Mouse (Mus musculus) neural tube, embryonic 11.5 days (tissue): ENCODE data around the gene Dtl. TPM values are rescaled to one million over a fixed set of nuclear protein-coding genes. Genes with fewer than 3 reads are reported as not detected.

Experiments used
- ATAC-seq: fragments of 200-750 bp; cut with Nextera tagmentation; 2 replicates; pipeline ENCODE4 v1.8.0; 2017; ENCODE audit warnings: moderate number of reproducible peaks, mild to moderate bottlenecking, moderate TSS enrichment, moderate library complexity; ENCODE audit not compliant: insufficient read depth, low FRiP score, low TSS enrichment
- DNase-seq: peaks from one replicate; pipeline ENCODE4 v3.0.0-alpha.2; 2015; ENCODE audit warnings: low spot score
- H3K27ac ChIP-seq: fragments of 300-500 bp; sonication (generic); 2 replicates; pipeline ENCODE4 v1.5.1; 2014; ENCODE audit warnings: low read depth, mild to moderate bottlenecking, low read length
- H3K27me3 ChIP-seq: fragments of 300-500 bp; sonication (generic); 2 replicates; pipeline ENCODE4 v1.6.1; 2014; ENCODE audit warnings: mild to moderate bottlenecking, low read length, mixed read lengths; ENCODE audit not compliant: control insufficient read depth, insufficient read depth
- H3K36me3 ChIP-seq: fragments of 300-500 bp; sonication (generic); 2 replicates; pipeline ENCODE4 v1.6.1; 2014; ENCODE audit warnings: mild to moderate bottlenecking, low read length, moderate library complexity, mixed read lengths; ENCODE audit not compliant: control insufficient read depth, insufficient read depth
- H3K4me1 ChIP-seq: fragments of 300-500 bp; sonication (generic); 2 replicates; pipeline ENCODE4 v1.6.1; 2014; ENCODE audit warnings: low read length, mixed read lengths; ENCODE audit not compliant: control insufficient read depth, insufficient read depth
- H3K4me2 ChIP-seq: fragments of 300-500 bp; sonication (generic); 2 replicates; pipeline ENCODE4 v1.6.1; 2014; ENCODE audit warnings: low read depth, mild to moderate bottlenecking, moderate library complexity
- H3K4me3 ChIP-seq: fragments of 300-500 bp; sonication (generic); 2 replicates; pipeline ENCODE4 v1.5.1; 2014; ENCODE audit warnings: low read depth, low read length
- H3K9ac ChIP-seq: fragments of 300-500 bp; sonication (generic); 2 replicates; pipeline ENCODE4 v1.6.1; 2014; ENCODE audit warnings: mild to moderate bottlenecking, low read length
- H3K9me3 ChIP-seq: fragments of 300-500 bp; sonication (generic); 2 replicates; pipeline ENCODE4 v1.6.1; 2016; ENCODE audit warnings: low read length; ENCODE audit not compliant: control insufficient read depth
- WGBS: fragments of 180-500 bp; shearing (Covaris S2); extraction: QIAGEN DNeasy Blood & Tissue Kit; methylation state at CpG from one replicate; pipeline ENCODE4 v1.1.7; 2014; 5-methylcytosine and 5-hydroxymethylcytosine counted together
- polyA plus RNA-seq: library from polyadenylated mRNA; unstranded; fragments of >200 nt; fragmentation: Nextera tagmentation; extraction: Ambion mirVana; gene quantifications from 2 replicates; pipeline ENCODE4 v1.2.1, GENCODE M21; 2014

The Dtl gene
- polyA plus RNA-seq, result 53.7 and 56.3 TPM in 2 replicates

DNA sequence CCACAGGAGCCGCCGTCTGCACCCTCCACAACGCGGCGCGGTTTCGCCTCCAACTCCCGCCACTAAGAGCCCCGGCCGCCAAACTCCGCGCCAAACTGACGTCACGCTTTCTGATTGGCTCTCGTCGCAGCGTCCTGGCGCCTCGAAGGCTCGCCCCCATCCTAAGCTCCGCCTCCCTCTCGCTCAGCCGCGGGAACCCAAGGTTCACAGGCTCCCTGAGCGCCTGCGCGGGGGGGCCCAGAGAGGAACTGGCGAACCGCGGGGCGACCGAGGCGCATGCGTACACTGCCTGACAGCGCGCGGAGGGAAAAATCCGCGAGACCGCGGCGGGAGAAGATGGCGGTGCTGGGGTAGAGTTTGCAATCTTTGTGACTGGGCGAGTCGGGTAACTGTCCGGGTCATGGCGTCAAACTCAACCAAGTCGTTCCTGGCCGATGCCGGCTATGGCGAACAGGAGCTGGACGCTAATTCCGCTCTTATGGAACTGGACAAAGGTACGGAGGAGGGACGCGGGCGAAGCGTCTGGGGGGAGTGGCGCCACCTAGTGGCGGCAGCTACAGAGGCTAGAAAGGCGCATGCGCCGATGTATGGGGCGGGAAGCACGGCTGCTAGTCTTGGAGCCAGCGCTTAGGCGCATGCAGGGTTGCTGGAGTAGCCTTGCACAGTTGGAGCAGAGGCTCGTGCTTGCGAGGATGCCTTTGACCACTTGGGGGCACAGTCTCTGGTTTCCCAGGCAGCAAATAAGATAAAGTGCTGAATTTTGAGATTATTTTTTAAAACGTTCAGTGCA is at the start of gene Dtl, which contains the start of gene Ints7:
Dtl (minus strand) TSS at position 87 of the 790 bp plus-strand sequence.
Ints7 (plus strand) TSS at position 179 of the 790 bp plus-strand sequence.
- Histone ChIP-seq H3K27me3 (no peaks in the 10 kb centered on the region), H3K4me1 (peaks cover 16% of the 10 kb centered on the region), H3K9me3 (peaks cover 2% of the 10 kb centered on the region; the same call in 1 of the 2 replicates), H3K4me3 (peak within 1 kb of the TSS; percentile 77), H3K36me3 (peaks cover 4% of the 10 kb centered on the region), H3K4me2 (peak within 1 kb of the TSS; percentile 71), H3K9ac (peak within 1 kb of the TSS; percentile 83), H3K27ac (peak within 1 kb of the TSS; percentile 76)
- peak; percentile 98 for ATAC-seq
- under 1% methylated on average over 70 of the region's 70 CpGs for WGBS
- DNase-seq, result peak; percentile 100

DNA sequence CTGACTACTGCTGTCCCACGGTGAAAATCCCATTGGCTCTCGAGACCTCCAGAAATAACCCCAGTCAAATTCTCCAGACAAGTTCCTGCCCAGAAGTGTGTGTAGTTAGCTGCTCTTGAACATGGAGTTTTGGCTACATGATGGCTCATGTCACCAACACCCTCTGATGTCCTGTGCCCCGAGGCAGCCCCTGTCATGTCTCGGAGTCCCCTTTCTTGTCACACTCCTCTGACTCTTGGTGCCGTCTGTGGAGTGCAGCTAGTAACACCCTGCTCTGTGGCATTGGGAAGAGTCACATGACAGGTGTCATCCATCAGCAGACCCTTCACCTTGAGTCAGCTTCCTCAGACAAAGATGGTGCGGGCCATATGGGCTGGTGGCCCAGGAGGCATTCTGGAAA is 49.7 kb upstream of the Dtl start:
- Histone ChIP-seq H3K4me2 (no peak overlapping the region), H3K36me3 (peaks cover 7% of the 10 kb centered on the region), H3K27ac (no peak overlapping the region), H3K9me3 (no peaks in the 10 kb centered on the region), H3K4me3 (no peak overlapping the region), H3K9ac (no peak overlapping the region), H3K27me3 (no peaks in the 10 kb centered on the region), H3K4me1 (no peaks in the 10 kb centered on the region; the same call in 1 of the 2 replicates)
- ATAC-seq, result no peak
- WGBS, result 72% methylated on average over 6 of the region's 6 CpGs
- DNase-seq, result no peak

DNA sequence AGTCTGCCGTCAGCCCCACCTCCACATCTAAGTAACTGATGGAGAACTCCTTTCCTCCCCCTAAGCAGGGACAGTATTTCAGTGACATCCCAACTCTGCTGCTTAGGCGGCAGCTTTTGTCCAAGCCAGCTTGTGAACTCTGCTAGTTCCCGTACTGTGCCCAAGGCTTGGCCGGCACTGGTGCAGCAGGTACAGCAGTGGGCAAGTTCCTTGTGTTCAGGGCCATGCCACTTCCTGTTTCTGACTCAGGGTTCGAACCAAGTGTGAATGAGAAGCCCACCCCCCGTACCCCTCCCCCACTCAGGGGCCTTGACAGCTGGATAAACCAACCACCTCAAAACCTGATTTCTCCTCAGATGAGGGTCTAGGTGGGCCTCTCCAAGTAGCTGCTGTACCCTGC is 49.1 kb upstream of the Dtl start:
- H3K36me3 ChIP-seq, result peaks cover 7% of the 10 kb centered on the region
- no peaks in the 10 kb centered on the region for H3K9me3 ChIP-seq
- no peaks in the 10 kb centered on the region; the same call in 1 of the 2 replicates for H3K4me1 ChIP-seq
- no peaks in the 10 kb centered on the region for H3K27me3 ChIP-seq
- ATAC-seq (no peak), DNase-seq (no peak)
- 74% methylated on average over 6 of the region's 6 CpGs for WGBS
- H3K4me2 ChIP-seq, result no peak overlapping the region
- H3K4me3 ChIP-seq, result no peak overlapping the region
- H3K9ac ChIP-seq, result no peak overlapping the region
- no peak overlapping the region for H3K27ac ChIP-seq

- ATAC-seq, result no peak
- no peak overlapping the region for H3K9ac ChIP-seq
- no peaks in the 10 kb centered on the region; the same call in 1 of the 2 replicates for H3K4me1 ChIP-seq
- no peak for DNase-seq
- 95% methylated on average over 8 of the region's 8 CpGs for WGBS
- H3K27me3 ChIP-seq, result no peaks in the 10 kb centered on the region
- no peak overlapping the region for H3K27ac ChIP-seq
- H3K36me3 ChIP-seq, result peaks cover 12% of the 10 kb centered on the region
- no peak overlapping the region for H3K4me2 ChIP-seq
- no peak overlapping the region for H3K4me3 ChIP-seq
- H3K9me3 ChIP-seq, result no peaks in the 10 kb centered on the region
Observed at GRCm38 (mm10) chr1:191622801-191623200, 47.5 kb upstream of the Dtl start.

DNA sequence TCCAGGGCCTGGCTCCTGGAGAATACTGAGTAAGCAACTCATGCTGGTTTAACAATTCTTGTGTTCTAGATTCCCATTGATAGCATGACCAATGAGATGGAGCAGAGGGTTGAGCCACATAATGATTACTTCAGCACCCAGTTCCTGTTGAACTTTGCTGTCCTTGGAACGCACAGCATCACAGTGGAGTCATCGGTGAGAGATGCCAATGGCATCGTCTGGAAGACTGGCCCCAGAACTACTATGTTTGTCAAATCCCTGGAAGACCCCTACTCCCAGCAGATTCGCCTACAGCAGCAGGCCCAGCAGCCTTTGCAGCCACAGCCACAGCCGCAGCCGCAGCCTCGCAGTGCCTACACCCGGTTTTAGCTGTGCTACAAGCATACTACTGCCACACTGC is 45.8 kb upstream of the Dtl start:
- no peak for ATAC-seq

GRCm38 (mm10) chr1:191618067-191618766 is 42.9 kb upstream of the Dtl start:
- Histone ChIP-seq H3K4me1 (no peaks in the 10 kb centered on the region), H3K36me3 (peaks cover 27% of the 10 kb centered on the region), H3K27me3 (no peaks in the 10 kb centered on the region), H3K4me2 (no peak overlapping the region), H3K4me3 (no peak overlapping the region), H3K9ac (no peak overlapping the region), H3K27ac (no peak overlapping the region), H3K9me3 (no peaks in the 10 kb centered on the region)
- DNase-seq (no peak), ATAC-seq (no peak)
- 93% methylated on average over 12 of the region's 12 CpGs for WGBS

More for the DNA sequence above, 45.8 kb upstream of the Dtl start:
- H3K4me1 ChIP-seq, result no peaks in the 10 kb centered on the region; the same call in 1 of the 2 replicates
- WGBS, result 96% methylated on average over 8 of the region's 8 CpGs
- no peak overlapping the region for H3K4me2 ChIP-seq
- H3K27me3 ChIP-seq, result no peaks in the 10 kb centered on the region
- H3K36me3 ChIP-seq, result peaks cover 18% of the 10 kb centered on the region
- H3K4me3 ChIP-seq, result no peak overlapping the region
- H3K9ac ChIP-seq, result no peak overlapping the region
- DNase-seq, result no peak
- no peak overlapping the region for H3K27ac ChIP-seq
- no peaks in the 10 kb centered on the region for H3K9me3 ChIP-seq

DNA sequence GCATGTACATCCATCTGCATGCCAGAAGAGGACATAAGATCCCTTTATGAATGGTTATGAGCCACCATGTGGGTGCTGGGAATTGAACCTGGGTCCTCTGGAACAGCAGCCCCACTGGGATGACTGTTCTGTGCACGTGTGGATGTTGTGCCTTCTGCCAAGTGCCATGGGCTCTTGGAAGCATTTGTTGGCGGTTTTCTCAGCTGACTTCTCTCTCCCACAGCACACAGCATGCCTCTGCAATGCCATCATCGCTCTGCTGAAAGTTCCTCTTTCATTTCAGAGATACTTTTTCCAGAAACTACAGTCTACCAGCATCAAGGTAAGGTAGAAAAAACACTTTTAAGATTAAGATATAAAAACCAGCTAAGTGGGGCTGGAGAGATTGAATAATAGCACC is 42.2 kb upstream of the Dtl start:
- Histone ChIP-seq H3K4me1 (no peaks in the 10 kb centered on the region), H3K27ac (no peak overlapping the region), H3K9ac (no peak overlapping the region), H3K4me3 (no peak overlapping the region), H3K4me2 (no peak overlapping the region), H3K9me3 (no peaks in the 10 kb centered on the region), H3K27me3 (no peaks in the 10 kb centered on the region), H3K36me3 (peaks cover 29% of the 10 kb centered on the region)
- no peak for ATAC-seq
- 90% methylated on average over 3 of the region's 3 CpGs for WGBS
- DNase-seq, result no peak

DNA sequence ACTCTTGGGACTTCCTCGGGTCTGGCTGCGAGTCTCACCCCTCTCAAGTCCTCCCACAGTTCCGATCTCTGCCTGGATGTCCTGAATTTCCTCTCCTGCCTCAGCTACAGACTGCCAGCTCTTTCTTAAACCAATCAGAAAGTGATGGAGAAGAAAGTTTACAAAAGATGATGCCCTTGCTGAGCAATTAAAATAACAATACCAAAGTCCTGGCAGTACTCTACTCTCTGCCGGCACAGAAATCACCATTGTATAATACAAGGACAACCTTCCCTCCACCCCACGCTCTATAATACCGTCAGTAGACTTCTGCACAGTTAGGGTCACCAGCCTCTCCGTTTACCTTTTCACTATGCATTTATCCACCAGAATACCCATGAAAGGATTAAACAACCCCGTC is 40.9 kb upstream of the Dtl start:
- 84% methylated on average over 8 of the region's 8 CpGs for WGBS
- DNase-seq (no peak), ATAC-seq (no peak)
- Histone ChIP-seq H3K36me3 (peaks cover 26% of the 10 kb centered on the region), H3K4me3 (no peak overlapping the region), H3K4me1 (no peaks in the 10 kb centered on the region), H3K9ac (no peak overlapping the region), H3K27ac (no peak overlapping the region), H3K27me3 (no peaks in the 10 kb centered on the region), H3K4me2 (no peak overlapping the region), H3K9me3 (no peaks in the 10 kb centered on the region)
